Mouse (Mus musculus) heart, postnatal 4 days (tissue): ENCODE data around the gene Vsig4. TPM values are rescaled to one million over a fixed set of nuclear protein-coding genes. Genes with fewer than 3 reads are reported as not detected.
"Not testable (repeated sequence)": the region's sequence is repeated elsewhere in the genome, so short reads cannot be mapped to it uniquely, and the experiment has no call there.

Source experiments
- DNase-seq: peaks from one replicate; pipeline ENCODE4 v3.0.0; 2021
- microRNA-seq, 2 experiments: library from miRNA; unstranded; fragments of <30 nt; microRNA quantifications; one replicate each; pipeline ENCODE4 v1.2.0; 2021 to 2022
- total RNA-seq, 2 experiments: library from RNA; stranded (reverse); gene quantifications; 2 replicates each; pipeline ENCODE4 v1.2.3; 2021

Vsig4 gene
- total RNA-seq, result not detected

DNA sequence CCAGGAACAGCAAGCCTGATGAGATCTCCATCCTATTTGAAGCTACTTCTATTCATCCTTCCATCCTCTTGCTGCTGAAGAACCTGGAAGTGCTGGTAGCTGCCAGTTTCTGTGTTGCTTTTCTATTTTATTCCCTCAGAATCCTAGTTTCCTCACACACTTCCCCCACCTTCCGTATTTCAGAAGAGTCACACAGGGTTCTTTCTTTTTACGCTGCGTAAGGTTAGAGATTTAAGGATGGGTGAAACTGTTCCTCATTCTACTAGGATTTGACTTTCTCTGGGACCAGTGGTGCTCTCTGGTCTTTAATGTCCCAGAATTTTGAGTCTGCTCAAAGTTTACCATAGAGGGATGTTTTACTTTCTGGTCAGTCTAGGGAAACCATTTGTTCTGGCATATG, at the start of gene Vsig4:
Gene Vsig4, minus strand, starts transcription at position 101 of the 400 bp plus-strand sequence.
- DNase-seq, result no peak

GRCm38 (mm10) chrX:96339108-96339507, 45.9 kb upstream of the Vsig4 start:
- no peak for DNase-seq

- DNase-seq, result peak; percentile 7
Observed at GRCm38 (mm10) chrX:96329764-96330163, 36.5 kb upstream of the Vsig4 start.

DNA sequence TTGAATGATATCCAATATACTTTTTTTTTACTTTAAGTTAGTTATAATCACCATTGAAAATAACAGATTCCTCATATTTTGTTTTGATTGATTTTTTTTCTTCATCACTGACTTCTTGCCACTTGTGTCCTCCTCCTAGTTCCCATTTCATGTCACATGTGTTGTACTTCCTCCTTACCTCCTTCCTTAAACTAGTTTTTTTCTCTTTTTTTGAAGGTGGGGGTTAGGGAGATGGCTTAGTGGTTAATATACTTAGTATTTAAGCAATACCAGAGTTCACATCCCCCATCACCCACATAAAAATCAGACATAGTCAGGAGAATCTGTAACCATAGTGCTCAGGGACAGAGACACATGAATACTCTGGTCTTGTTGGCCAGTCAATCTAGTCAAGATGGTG, 36.7 kb downstream of the Vsig4 start:
- DNase-seq, result no peak

- no peak for DNase-seq
Observed at GRCm38 (mm10) chrX:96239644-96240043, 53.6 kb downstream of the Vsig4 start.

- no peak for DNase-seq
Observed at GRCm38 (mm10) chrX:96239037-96239436, 54.2 kb downstream of the Vsig4 start.

DNA sequence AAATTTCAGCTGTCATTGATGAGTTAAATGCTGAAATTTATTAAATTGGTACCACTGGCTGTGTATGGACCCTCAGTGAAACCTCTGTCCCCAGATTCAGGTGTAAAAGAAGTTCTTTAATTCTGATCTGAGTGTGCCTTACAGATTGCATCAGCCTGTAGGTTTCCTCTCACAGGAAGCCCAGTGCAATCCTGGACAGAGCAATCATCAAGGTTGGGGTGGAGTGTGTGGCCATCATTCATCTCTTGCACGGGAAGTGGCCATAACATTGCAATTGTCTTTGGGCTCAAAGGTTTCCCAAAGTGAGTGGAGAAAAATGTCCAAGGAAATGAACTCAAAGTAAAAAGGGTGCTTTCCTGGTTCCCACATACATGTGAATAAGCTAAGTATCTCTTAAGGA, 57.5 kb downstream of the Vsig4 start:
- no peak for DNase-seq

- DNase-seq, result no peak
Observed at GRCm38 (mm10) chrX:96227030-96227429, 66.2 kb downstream of the Vsig4 start.

- DNase-seq, result no peak
Observed at GRCm38 (mm10) chrX:96225474-96225873, 67.8 kb downstream of the Vsig4 start.

DNA sequence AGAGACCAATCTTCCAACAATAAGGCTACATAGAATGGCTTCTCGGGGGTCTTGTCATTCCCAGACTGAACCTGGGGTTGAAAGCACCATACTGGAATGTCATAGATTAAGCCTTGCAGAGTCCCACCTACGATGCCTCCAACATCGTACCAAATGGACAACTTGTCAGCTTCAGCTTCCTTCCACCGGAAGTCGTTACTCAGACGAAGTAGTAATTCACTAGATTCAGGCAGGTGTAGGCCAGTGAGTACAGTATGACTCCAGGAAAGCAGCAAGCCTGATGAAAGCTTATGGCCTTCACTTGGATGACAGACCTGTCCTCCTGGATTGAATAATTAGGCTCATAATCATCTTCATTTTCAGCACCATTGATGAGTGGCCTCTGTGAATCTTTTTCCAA, 69.0 kb downstream of the Vsig4 start:
- DNase-seq, result no peak

DNA sequence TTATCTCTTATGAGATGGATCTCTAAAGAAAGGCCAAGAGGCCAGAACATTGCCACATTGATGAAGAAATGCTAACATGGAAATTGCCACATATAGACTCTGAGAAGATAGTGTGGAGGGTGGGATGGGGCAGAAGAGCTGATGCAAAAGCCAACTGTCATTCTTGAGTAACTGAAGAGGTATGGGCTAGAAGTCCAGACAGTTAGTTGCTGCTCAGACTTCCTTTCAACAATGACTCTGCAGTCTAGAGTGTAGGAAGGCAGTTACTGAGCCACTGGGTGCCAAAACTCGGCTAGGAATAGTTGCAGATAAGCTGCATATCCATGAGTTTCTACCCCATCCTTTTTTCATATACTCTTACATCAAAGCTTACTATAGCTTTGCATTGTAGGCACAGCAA, 75.2 kb downstream of the Vsig4 start:
- no peak for DNase-seq

- no peak for DNase-seq
Observed at GRCm38 (mm10) chrX:96206872-96207271, 86.4 kb downstream of the Vsig4 start.

GRCm38 (mm10) chrX:96205143-96205542, 88.1 kb downstream of the Vsig4 start:
- DNase-seq, result not testable (repeated sequence)

Small RNA genes within 50 kb of the gene (microRNA-seq; reads per million reads assigned to microRNA genes)
- 109 to 159 reads per million in 2 experiments for gene Mir223

Other genes with a start within 250 kb of the Vsig4 start
- gene Msn, start 197.4 kb downstream of the Vsig4 start, total RNA-seq, result 100 to 1,000 TPM; 240 to 245 TPM
- gene Heph, start 161.9 kb upstream of the Vsig4 start, total RNA-seq, result 10 to 100 TPM; 16.1 to 18.5 TPM
- gene Hsf3, start 162.9 kb upstream of the Vsig4 start, total RNA-seq, result under 1 TPM; 0.14 to 0.16 TPM